Mouse (Mus musculus): ENCODE results near the gene Sel1l. TPM values are rescaled to one million over a fixed set of nuclear protein-coding genes. Genes with fewer than 3 reads are reported as not detected.
A peak's percentile ranks its signal among the peaks of the same experiment; 100 is the strongest.

The Sel1l gene
- total RNA-seq (2021): 153 and 158 TPM in 2 replicates
- long read RNA-seq, full-length matches to known transcripts: 57 of 91 reads
- long read RNA-seq, partial matches to known transcripts: 25 of 91 reads
- long read RNA-seq, other reads (novel, unspliced or antisense): 9 of 91 reads

DNA sequence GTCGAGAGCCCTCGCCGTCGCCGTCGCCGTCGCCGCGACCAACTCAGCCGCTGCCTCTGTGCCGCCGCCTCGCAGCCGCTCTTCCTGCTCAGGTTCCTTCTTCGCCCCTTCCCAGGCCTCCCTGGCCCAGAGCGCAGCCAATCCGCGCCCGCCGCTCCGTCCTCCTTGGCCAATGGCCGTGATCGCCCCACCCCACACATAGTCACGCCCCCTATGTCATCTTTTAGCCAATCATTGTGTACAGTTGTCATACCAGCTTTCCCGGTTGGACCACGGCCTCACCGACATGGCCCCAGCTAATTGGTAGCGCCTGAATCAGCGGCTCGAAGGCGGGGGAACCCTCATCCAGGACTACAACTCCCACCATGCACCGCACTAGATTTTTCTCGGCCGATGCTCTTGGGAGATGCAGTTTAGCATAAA lies at the start of gene Sel1l:
Sel1l (minus strand) TSS at position 113 of the 423 bp plus-strand sequence.
- DNase-seq: peak; percentile 95

DNA sequence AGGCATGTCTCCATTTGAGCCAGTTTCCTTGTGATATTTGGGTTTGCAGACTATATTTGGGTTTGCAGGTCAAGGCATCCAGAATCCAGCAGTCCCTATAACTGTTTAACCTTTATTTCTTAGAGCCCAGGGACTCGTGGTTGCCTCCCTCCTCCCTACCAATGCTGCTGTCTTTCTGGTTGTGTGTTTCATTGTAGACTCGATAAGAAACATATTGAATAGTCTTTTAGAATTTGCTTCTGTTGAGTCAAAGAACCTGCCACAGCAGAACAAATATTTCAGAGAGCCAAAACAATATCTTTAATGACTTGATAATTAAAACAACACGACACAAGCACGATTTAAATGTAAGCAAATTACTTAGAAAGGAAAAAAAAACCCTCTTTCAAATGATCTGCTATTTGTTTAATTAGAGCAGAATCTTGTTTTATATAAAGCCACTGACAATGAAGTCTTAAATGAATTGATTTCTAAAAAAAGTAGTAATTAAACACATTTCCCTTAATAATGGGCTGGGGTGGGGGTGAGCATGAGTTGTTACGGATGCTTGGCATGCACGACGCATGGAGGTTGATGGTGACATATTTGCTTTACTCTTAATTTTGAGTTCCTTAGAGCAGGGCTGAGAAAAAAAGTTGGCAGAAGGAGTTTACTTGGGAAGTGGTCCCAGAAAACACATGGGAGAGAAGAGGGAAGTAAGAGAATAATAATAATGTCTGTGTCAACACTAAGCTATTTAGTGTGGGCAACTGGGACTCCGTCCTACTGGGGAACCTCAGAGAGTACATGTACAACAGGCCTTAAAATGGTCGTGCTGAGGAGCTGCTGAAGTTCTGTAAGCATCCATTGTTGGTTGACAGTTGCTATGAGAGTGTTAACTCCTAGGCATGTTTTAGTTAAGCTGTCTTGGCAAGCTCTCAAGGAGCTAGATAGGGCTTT lies 43.9 kb upstream of the Sel1l start:
- DNase-seq: no peak

DNA sequence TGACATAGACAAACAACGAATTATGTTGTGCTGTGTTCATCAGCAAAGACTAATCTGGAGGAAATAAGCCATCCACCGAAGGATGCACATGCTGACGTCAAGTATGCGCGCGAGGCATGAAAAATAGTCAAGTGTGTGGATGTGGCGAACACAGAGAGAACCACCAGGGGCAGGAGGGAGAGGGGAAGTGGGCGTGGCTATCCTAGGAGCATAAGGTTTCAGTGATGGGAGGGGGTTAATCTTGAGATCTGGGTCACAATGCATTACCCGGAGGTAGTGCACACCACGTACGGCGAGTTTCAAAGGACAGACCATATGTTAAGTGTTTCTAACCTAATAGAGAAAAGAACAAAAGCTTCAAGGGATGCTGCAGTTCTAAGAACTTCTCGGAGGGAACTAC lies 31.5 kb upstream of the Sel1l start:
- DNase-seq: no peak

- peak; percentile 27 for DNase-seq
These were observed 29.9 kb upstream of the Sel1l start for GRCm38 (mm10) chr12:91878912-91879250.

GRCm38 (mm10) chr12:91878056-91878911 lies 29.3 kb upstream of the Sel1l start:
- DNase-seq: no peak

GRCm38 (mm10) chr12:91877646-91878045 lies 28.7 kb upstream of the Sel1l start:
- peak; percentile 61 for DNase-seq

DNA sequence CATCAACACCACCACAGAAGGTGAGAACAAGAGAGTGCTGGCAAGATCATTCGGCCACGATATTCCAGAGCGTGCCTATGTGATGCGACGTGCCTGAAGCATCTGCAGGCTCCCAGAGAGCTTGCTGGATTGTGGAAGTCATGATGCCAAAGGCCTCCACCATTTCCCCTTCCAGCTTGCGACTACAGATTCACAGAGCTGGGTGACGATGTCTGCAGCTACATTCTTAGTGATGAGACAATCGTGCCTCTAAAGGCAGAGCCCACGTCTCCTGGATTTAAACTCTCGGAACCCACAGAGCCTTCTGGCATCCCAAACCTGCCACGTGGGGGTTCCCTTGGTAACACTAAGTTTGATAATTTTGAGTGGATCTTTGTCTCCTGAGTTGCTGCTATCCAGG lies 21.7 kb upstream of the Sel1l start:
- DNase-seq: no peak

GRCm38 (mm10) chr12:91869352-91869751 lies 20.4 kb upstream of the Sel1l start:
- DNase-seq: no peak

- DNase-seq: no peak
These were observed 5.4 kb upstream of the Sel1l start for GRCm38 (mm10) chr12:91854330-91854729.

DNA sequence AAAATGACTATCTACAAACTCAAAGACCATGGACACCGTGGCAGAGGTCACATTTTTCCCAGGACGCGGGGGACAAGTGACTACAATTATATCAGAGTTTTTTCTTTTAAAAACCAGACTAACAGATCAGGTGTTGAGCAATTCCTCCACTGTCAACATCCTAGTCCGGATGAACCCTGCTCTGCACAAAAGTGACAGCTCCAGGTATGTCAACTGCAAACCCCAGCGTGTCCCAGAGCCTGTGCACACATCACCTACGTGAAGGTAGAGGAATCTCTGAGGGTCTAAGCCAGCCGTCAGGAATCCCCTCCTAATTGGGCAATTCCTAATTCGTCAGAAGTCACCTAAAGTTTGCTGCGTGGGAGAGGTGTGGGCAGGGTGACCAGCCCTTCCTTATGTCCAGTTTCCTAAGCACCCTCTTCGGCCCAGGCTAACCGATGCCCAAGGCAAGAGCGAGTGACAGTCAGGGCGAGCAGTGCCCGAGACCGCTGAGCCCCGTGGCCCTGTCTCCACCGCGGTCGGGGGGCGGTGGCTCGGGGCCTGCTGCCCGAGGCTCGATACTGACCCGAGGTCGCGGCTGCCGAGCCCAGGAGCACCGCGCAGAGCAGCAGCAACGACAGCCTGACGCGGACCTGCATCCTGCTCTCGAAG lies 438 bp downstream of the Sel1l start:
- no peak for DNase-seq

- DNase-seq: no peak
These were observed 2.9 kb downstream of the Sel1l start for GRCm38 (mm10) chr12:91846038-91846437.

- DNase-seq: no peak
These were observed 3.6 kb downstream of the Sel1l start for GRCm38 (mm10) chr12:91845393-91845792.

GRCm38 (mm10) chr12:91844542-91844941 lies 4.4 kb downstream of the Sel1l start:
- DNase-seq: no peak

- DNase-seq: no peak
These were observed 5.1 kb downstream of the Sel1l start for GRCm38 (mm10) chr12:91843888-91844287.

- DNase-seq: no peak
These were observed 7.2 kb downstream of the Sel1l start for GRCm38 (mm10) chr12:91841714-91842113.

GRCm38 (mm10) chr12:91838261-91838660 lies 10.7 kb downstream of the Sel1l start:
- no peak for DNase-seq

GRCm38 (mm10) chr12:91837401-91838065 lies 11.4 kb downstream of the Sel1l start:
- peak; percentile 70 for DNase-seq

- DNase-seq: no peak
These were observed 15.0 kb downstream of the Sel1l start for GRCm38 (mm10) chr12:91833939-91834333.

DNA sequence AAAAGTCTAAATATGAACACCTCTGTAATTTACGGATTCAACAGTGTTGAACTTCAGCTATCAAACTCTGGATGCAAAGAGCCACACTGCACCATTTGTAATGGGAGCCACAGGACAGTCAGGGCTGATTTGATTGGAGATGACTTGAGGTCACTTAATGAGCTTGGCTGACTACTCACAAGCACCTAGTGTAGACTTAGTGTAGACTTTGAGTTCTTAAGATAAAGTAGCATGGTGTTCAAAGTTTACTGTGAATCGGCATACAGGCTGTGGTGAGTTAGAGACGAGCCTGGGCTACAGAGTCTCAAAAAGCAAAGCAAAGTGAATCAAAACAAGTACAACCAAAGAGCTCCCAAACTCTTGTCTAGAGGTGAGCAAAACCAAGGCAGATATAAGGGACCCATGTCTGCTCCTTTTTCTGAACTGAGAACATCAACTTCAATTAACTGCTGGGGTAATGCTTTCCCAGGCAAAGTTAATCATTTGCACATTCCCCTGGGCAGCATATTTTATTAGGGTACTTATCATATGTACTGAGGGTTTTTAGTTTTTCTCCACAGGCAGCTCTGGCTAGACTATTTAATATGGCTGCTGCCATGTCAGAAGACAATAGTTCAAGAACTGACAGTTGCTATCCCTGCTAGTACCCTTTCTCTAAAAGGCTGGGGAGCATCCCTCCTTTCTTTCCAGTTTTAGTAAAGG lies 15.6 kb downstream of the Sel1l start:
- no peak for DNase-seq

GRCm38 (mm10) chr12:91831410-91831809 lies 17.5 kb downstream of the Sel1l start:
- DNase-seq: no peak

DNA sequence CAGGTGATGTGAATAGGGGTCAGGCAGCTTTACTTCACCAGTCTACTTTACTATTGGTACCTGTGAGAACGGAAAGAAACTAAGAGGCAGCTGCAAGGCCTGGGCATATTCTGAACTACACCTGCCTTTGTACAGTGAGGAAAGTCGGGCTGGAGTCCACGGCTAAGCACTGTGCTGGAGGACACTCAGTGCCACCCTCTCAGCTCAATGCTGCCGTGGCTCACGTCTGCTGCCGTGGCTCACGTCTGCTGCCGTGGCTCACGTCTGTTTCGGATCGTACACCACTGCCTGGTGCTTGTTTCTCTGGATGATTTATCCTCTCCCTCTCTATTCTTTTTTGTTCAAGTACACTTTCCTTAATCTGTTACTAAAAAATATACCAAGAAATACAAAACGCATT lies 28.5 kb downstream of the Sel1l start:
- DNase-seq: no peak

All from adrenal gland, postnatal 25 days (tissue).